Mouse (Mus musculus) adipose tissue, adult 10 weeks (tissue): ENCODE measurements around the gene Klk6. TPM values are rescaled to one million over a fixed set of nuclear protein-coding genes. Genes with fewer than 3 reads are reported as not detected.

ENCODE experiments used
- polyA plus RNA-seq: library from polyadenylated mRNA; stranded (reverse); fragments of 350-450 nt; fragmentation: Illumina TruSeq; extraction: RNeasy Lipid Tissue Mini Kit (QIAGEN cat#74804); gene quantifications from one replicate; pipeline ENCODE4 v1.2.3, GENCODE M21; 2014; ENCODE audit warnings: low read depth, low replicate concordance

Klk6 gene
- polyA plus RNA-seq, result not detected

DNA sequence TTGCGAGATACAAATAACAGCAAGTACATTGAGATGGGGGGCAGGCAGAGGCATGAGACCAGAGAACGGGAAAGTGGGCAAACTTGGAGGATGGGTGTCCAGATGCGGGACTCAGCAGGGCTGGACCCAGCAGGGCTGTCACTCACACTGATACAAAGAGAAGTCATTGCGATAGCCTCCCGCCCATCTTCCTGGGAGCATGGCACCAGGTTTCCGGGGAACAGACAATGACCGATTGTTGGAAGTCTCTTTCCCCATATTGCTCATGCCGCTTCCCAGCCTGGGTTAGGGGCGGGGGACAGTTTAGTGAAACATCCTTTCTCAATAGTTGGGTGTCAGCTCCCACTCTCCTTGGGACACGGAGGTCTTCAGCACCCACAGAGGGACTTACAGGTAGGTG is at the start of gene Klk6:
Gene Klk6, plus strand, starts transcription at position 301 of the 400 bp plus-strand sequence.

DNA sequence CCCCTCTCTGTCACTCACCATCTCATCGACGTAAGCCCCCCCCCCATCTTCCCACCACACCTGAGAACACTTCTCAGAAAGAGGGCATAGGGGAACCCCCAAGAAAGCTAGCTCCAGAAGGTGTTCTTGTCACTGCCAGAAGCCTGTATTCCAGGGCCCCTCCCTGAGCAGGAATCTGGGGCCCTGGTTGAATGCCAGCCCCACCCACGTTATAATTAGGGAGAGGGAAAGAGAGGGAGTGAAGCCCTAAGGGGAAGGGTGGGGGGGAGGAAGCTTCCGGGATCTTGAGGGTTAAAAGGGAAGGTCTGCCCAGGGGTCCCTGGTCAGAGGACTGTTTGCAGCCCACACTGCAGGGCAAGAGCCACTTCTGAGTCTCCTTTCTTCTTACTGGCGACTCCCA is 43.6 kb upstream of the Klk6 start, which contains the start of gene Klk10:
Gene Klk10, plus strand, starts transcription at position 290 of the 400 bp plus-strand sequence.

GRCm38 (mm10) chr7:43791591-43791990 is 32.7 kb upstream of the Klk6 start, which contains the start of gene Klk9:
TSS of gene Klk9 (plus strand) at chr7:43791891.

GRCm38 (mm10) chr7:43797333-43797769 is 26.9 kb upstream of the Klk6 start, which contains the start of gene Klk8:
TSS of gene Klk8 (plus strand) at chr7:43797577.

DNA sequence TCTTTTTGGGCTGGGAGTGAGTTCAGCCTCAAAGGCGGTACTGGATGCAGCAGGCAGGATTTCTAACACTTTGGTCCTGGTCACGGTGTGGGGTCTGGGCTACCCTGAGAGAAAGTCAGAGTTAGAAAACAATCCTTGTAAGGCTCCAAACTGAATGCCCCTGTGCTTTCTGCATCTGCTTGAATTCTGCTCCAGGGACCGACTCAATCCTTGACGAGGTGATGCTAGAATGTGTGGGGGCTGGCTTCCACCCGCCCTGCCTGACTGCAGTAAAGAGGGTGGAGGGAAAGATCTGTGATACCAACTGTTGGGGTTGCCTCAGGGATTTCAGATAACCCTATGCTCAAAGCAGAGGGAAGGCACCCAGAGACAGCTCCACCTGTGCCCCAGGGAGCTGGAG is 13.3 kb upstream of the Klk6 start, which contains the start of gene Klk7:
Gene Klk7, plus strand, starts transcription at position 301 of the 400 bp plus-strand sequence.

GRCm38 (mm10) chr7:43841701-43842100 is 17.4 kb downstream of the Klk6 start, which contains the start of gene Klk5:
TSS of gene Klk5 (plus strand) at chr7:43841971.

DNA sequence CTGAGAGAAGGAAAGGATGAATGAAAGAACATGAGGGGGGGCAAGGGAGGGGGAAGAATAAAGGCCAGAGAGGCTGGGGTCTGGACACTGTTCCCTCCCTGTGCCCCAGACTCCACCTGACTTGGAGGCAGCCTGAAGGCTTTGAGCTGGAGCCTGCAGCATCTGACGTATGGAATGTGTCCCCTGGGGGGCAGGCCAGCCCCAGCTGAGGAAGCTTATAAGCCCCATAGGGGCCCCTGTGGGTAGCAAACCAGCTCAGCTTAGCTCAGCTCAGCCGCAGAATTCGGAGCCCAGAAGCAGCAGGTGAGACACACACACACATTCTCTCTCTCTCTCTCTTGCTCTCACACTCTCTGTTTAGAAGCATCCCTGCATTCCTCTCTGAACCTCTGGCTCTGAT is 56.6 kb downstream of the Klk6 start, which contains the start of gene Klk4:
Gene Klk4, plus strand, starts transcription at position 249 of the 400 bp plus-strand sequence.

Other genes with a start within 250 kb of the Klk6 start
- gene Zfp719, start 244.9 kb upstream of the Klk6 start, polyA plus RNA-seq, result 6.0 TPM
- not detected for gene Zfp819, start 217.3 kb upstream of the Klk6 start, polyA plus RNA-seq
- gene Ceacam18, start 189.8 kb upstream of the Klk6 start, polyA plus RNA-seq, result not detected
- gene Siglece, start 164.3 kb upstream of the Klk6 start, polyA plus RNA-seq, result 1.9 TPM
- gene Ctu1, start 152.5 kb upstream of the Klk6 start, polyA plus RNA-seq, result 9.8 TPM
- 0.32 TPM for gene Klk14, start 134.1 kb upstream of the Klk6 start, polyA plus RNA-seq
- not detected for gene Klk13, start 111.9 kb upstream of the Klk6 start, polyA plus RNA-seq
- gene Klk12, start 55.6 kb upstream of the Klk6 start, polyA plus RNA-seq, result not detected
- not detected for gene Klk11, start 49.9 kb upstream of the Klk6 start, polyA plus RNA-seq
- gene Klk10, start 43.5 kb upstream of the Klk6 start, polyA plus RNA-seq, result 0.37 TPM
- gene Klk9, start 32.6 kb upstream of the Klk6 start, polyA plus RNA-seq, result not detected
- gene Klk8, start 26.9 kb upstream of the Klk6 start, polyA plus RNA-seq, result 1.0 TPM
- not detected for gene Klk7, start 13.2 kb upstream of the Klk6 start, polyA plus RNA-seq
- not detected for gene Klk5, start 17.5 kb downstream of the Klk6 start, polyA plus RNA-seq
- not detected for gene Klk4, start 56.7 kb downstream of the Klk6 start, polyA plus RNA-seq
- not detected for gene Klk15, start 109.2 kb downstream of the Klk6 start, polyA plus RNA-seq
- 2.2 TPM for gene Klk1b8, start 126.2 kb downstream of the Klk6 start, polyA plus RNA-seq
- not detected for gene Klk1b1, start 142.3 kb downstream of the Klk6 start, polyA plus RNA-seq
- gene Klk1b9, start 151.6 kb downstream of the Klk6 start, polyA plus RNA-seq, result 0.52 TPM
- not detected for gene Klk1b11, start 171.4 kb downstream of the Klk6 start, polyA plus RNA-seq
- 0.52 TPM for gene Klk1b26, start 187.7 kb downstream of the Klk6 start, polyA plus RNA-seq
- gene Klk1b27, start 227.8 kb downstream of the Klk6 start, polyA plus RNA-seq, result 0.38 TPM